ENCODE assay signal across 7 mouse cellular contexts in the genomic region with DNA sequence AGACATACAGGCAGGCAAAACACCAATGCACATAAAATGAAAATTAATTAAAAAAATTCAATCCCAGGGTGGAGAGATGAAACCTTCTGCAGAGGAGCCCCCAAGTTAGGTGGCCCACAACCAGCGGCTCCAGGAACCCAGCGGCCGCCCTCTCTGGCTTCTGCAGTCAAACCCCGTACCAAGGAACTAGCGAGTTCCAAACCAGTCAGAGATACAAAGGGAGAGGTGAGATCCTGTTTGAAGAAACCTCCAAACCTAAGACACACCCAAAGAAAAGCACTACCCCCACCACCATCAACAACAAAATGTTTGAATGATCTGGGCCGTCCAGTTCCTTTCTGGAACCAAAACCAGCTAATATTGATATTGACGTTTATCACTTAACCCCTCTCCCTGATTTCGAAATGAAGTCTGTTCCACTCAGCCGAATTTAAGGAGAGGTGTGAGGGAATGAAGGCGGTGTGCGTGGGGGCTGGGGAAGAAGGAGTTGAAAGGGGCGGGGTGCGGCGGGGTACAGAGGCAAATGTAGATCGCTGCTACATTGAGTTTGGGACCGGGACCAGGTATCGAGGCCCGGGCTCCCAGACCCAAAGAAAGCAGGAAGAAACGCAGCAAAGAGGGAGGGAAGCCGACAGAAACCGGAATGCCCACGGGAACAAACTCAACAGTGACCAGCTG. TPM values are rescaled to one million over a fixed set of nuclear protein-coding genes. Genes with fewer than 3 reads are reported as not detected.
A peak's percentile ranks its signal among the peaks of the same experiment; 100 is the strongest.
DNase-seq lines count a peak whose midpoint lies in the region; ATAC-seq and TF ChIP-seq lines count a peak whose summit lies in the region.

No protein-coding gene starts in this region.

- WGBS in forebrain, embryonic 14.5 days: 9% methylated on average over 22 of the region's 22 CpGs
- WGBS in liver, embryonic 12.5 days (ENCODE audit: insufficient replicate concordance): 7% methylated on average over 22 of the region's 22 CpGs

- peaks cover 20% of the 10 kb centered on the region for H3K4me1 ChIP-seq in bone marrow macrophage, adult 2 months (ENCODE audit: control insufficient read depth, insufficient read depth, low read length)
- 0 out of 2 replicates have a peak, but pooled peaks cover 2% of the 10 kb centered on the region for H3K4me1 ChIP-seq in forebrain, embryonic 14.5 days (ENCODE audit: control insufficient read depth, insufficient read depth, low read length)
- H3K4me1 ChIP-seq in liver, embryonic 12.5 days: peaks cover 57% of the 10 kb centered on the region

- no peak for TF ChIP-seq CTCF in layer of hippocampus, adult 2 months (conservative IDR thresholded peaks at IDR 0.05)
- TF ChIP-seq CTCF in bone marrow macrophage, adult 2 months (IDR thresholded peaks at IDR 0.05; ENCODE audit: low read depth, low read length): no peak

- peak overlapping the region; percentile 99 for H3K27ac ChIP-seq in layer of hippocampus, adult 2 months
- H3K27ac ChIP-seq in bone marrow macrophage, adult 2 months (ENCODE audit: insufficient read depth, low read depth, low read length): peak overlapping the region; percentile 64
- no peak overlapping the region for H3K27ac ChIP-seq in forebrain, embryonic 14.5 days (ENCODE audit: low read depth, low read length)
- H3K27ac ChIP-seq in liver, embryonic 12.5 days: peak overlapping the region; percentile 86

- peak; percentile 60; the same call in 1 of the 2 replicates for ATAC-seq in forebrain, embryonic 14.5 days
- peak; percentile 43 for ATAC-seq in liver, embryonic 12.5 days

- H3K27me3 ChIP-seq in forebrain, embryonic 14.5 days (replicated peaks; ENCODE audit: control insufficient read depth, insufficient read depth, low read length): no peaks in the 10 kb centered on the region
- H3K27me3 ChIP-seq in liver, embryonic 12.5 days (replicated peaks): no peaks in the 10 kb centered on the region

- no peaks in the 10 kb centered on the region for H3K36me3 ChIP-seq in forebrain, embryonic 14.5 days (ENCODE audit: control insufficient read depth, insufficient read depth, low read length)
- H3K36me3 ChIP-seq in liver, embryonic 12.5 days: no peaks in the 10 kb centered on the region

- H3K9me3 ChIP-seq in forebrain, embryonic 14.5 days (replicated peaks; ENCODE audit: control insufficient read depth, low read length): no peaks in the 10 kb centered on the region
- no peaks in the 10 kb centered on the region for H3K9me3 ChIP-seq in liver, embryonic 12.5 days (replicated peaks)

- no peak for TF ChIP-seq POLR2A in bone marrow macrophage, adult 2 months (IDR thresholded peaks at IDR 0.05; ENCODE audit: borderline replicate concordance, low read depth, low read length)

- peak overlapping the region; percentile 63 for H3K9ac ChIP-seq in forebrain, embryonic 14.5 days (ENCODE audit: low read length)
- H3K9ac ChIP-seq in liver, embryonic 12.5 days: peak overlapping the region; percentile 74

- H3K4me2 ChIP-seq in forebrain, embryonic 14.5 days (ENCODE audit: low read length): peak overlapping the region; percentile 64
- H3K4me2 ChIP-seq in liver, embryonic 12.5 days: peak overlapping the region; percentile 87

- no peak for DNase-seq in layer of hippocampus, adult 2 months (ENCODE audit: low spot score in 2 of 2)
- no peak for DNase-seq in layer of hippocampus, postnatal 14 days (ENCODE audit: low spot score in 2 of 2)
- DNase-seq in forebrain, embryonic 14.5 days (ENCODE audit: low spot score): no peak
- DNase-seq in thymus, postnatal 0 days (ENCODE audit: low spot score): peak; percentile 34
- DNase-seq in right cerebral cortex, postnatal 10 days (ENCODE audit: low spot score in 2 of 2): no peak

- H3K4me3 ChIP-seq in layer of hippocampus, adult 2 months: peak overlapping the region; percentile 83
- peak overlapping the region; percentile 74 for H3K4me3 ChIP-seq in bone marrow macrophage, adult 2 months (ENCODE audit: insufficient read depth, low read length)
- H3K4me3 ChIP-seq in forebrain, embryonic 14.5 days (ENCODE audit: low read depth, low read length): peak overlapping the region; percentile 78
- H3K4me3 ChIP-seq in liver, embryonic 12.5 days: peak overlapping the region; percentile 84

RNA-seq across cellular contexts. Expression of a gene that starts 13.1 kb away (rescaled TPM):
- under 1 TPM; 0.25 to 0.49 TPM for total RNA-seq in layer of hippocampus, adult 2 months (2021)
- not detected for total RNA-seq in layer of hippocampus, postnatal 14 days (2021)
- not detected in 2 replicates for polyA plus RNA-seq in bone marrow macrophage, adult 2 months (2012; ENCODE audit: insufficient read depth, insufficient read length, missing spikeins)
- not detected in 2 replicates for polyA plus RNA-seq in forebrain, embryonic 14.5 days (2014; fragmentation: Nextera tagmentation; extraction: Ambion mirVana)
- 0.06 TPM in 1 of 2 replicates, not detected in the other for polyA plus RNA-seq in liver, embryonic 12.5 days (2016; fragmentation: Nextera tagmentation; extraction: Ambion mirVana)
- 0.10 and 0.22 TPM in 2 replicates for polyA plus RNA-seq in thymus, postnatal 0 days (2015; fragmentation: Nextera tagmentation; extraction: Ambion mirVana)

RNA-seq across cellular contexts. Expression of a gene that starts 30.4 kb away (rescaled TPM):
- total RNA-seq in layer of hippocampus, adult 2 months (2021): 10 to 100 TPM; 79.3 to 89.9 TPM
- 10 to 100 TPM; 79.9 to 88.1 TPM for total RNA-seq in layer of hippocampus, postnatal 14 days (2021)
- 35.3 and 38.9 TPM in 2 replicates for polyA plus RNA-seq in bone marrow macrophage, adult 2 months (2012; ENCODE audit: insufficient read depth, insufficient read length, missing spikeins)
- 22.6 and 30.3 TPM in 2 replicates for polyA plus RNA-seq in forebrain, embryonic 14.5 days (2014; fragmentation: Nextera tagmentation; extraction: Ambion mirVana)
- polyA plus RNA-seq in liver, embryonic 12.5 days (2016; fragmentation: Nextera tagmentation; extraction: Ambion mirVana): 11.6 and 11.9 TPM in 2 replicates
- polyA plus RNA-seq in thymus, postnatal 0 days (2015; fragmentation: Nextera tagmentation; extraction: Ambion mirVana): 15.2 and 21.4 TPM in 2 replicates
